Mouse (Mus musculus) brain, embryonic 14.5 days (tissue): Measurements from ENCODE around the gene Dnajc6. TPM values are rescaled to one million over a fixed set of nuclear protein-coding genes. Genes with fewer than 3 reads are reported as not detected.
A peak's percentile ranks its signal among the peaks of the same experiment; 100 is the strongest.

ENCODE experiments used
- DNase-seq: peaks from one replicate; pipeline ENCODE4 v3.0.0-alpha.2; 2011; ENCODE audit warnings: low read depth
- CTCF ChIP-seq: fragments of 200-500 bp; IDR thresholded peaks from 2 replicates; pipeline ENCODE4 v1.5.1; 2012; ENCODE audit warnings: inconsistent platforms, mild to moderate bottlenecking, moderate library complexity, borderline replicate concordance; ENCODE audit not compliant: insufficient read depth, insufficient read length; ENCODE audit errors: extremely low read depth
- POLR2A ChIP-seq: fragments of 200-500 bp; IDR thresholded peaks from 2 replicates; pipeline ENCODE4 v1.6.1; 2012; ENCODE audit warnings: mild to moderate bottlenecking, inconsistent platforms, borderline replicate concordance; ENCODE audit not compliant: poor library complexity, insufficient read depth, insufficient read length, severe bottlenecking; ENCODE audit errors: extremely low read depth
- polyA plus RNA-seq: library from polyadenylated mRNA; depleted of rRNA; stranded (reverse); fragments of >200 nt; gene quantifications from 2 replicates; pipeline ENCODE4 v1.2.3, GENCODE M21; 2012

Gene Dnajc6
- polyA plus RNA-seq, 1 experiment: 56.5 TPM

DNA sequence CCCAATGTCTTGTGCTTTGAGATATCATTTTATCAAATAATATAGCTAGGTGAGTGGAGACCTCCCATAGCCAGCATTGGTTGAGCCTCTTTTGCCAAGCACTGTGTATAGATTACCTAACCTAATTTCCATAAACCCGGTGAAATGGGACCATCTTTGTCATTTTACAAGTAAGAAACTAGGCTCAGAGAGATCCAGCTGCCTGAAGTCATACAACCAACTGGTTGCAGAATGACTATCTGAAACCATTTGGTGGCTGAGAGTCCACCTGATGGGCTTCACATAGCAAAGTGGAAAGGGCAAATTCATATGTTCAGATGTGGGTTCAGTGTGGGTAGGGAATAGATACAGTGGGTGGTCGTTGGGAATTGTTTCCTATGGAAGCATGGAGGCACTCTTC is 154.5 kb downstream of the Dnajc6 start:
- DNase-seq: no peak
- TF ChIP-seq POLR2A (no peak), CTCF (no peak)

DNA sequence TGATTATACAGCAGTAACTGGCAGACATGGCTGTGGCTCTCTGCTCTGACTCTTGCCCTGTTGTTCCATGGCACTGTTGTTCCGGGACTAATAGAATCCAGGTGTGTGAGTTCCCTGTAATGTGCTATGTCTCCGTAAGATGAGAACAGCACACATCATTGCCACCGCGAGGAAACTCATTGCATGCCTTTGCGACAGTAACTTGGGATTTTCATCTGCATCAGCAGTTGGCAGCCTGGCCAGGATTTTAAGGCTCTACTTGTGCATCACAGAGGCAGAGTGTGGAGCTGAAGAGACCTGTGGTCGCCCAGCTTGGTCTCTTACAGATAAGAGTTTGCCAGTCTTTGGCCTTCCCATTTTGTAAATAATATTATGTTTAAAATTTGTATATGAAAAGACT is 157.8 kb downstream of the Dnajc6 start:
- no peak for DNase-seq
- TF ChIP-seq POLR2A: no peak
- TF ChIP-seq CTCF: no peak

DNA sequence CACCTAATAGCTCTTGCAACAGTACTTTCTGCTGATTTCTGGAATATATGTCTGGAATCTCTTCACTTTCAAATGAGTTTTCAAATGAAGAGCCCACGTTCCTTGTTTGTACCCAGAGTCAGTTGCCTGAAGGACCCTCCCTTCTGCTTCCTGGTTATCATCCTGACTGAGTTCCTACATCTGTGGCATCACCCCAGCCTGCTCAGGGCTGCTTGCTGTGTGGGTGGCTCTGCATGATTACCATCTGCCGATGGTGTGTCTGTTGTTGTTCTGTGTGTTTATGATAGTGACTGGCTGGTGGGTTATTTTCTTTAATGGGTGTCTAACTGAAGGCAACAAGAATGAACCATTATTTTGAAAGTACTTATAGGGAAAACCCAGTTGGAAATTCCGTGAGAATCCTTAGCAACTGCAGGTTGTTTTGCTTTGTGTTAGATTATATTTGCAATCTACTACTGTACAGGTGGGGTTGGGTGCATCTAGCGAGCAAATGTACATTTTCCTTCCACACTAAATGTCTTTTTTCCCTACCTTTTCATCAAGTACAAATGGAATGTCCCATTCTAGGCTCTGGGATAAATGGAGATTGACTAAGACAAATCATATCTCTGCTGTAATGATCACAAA is 158.5 kb downstream of the Dnajc6 start:
- no peak for DNase-seq
- TF ChIP-seq CTCF: no peak
- no peak for TF ChIP-seq POLR2A

GRCm38 (mm10) chr4:101655415-101655790 is 159.0 kb downstream of the Dnajc6 start:
- DNase-seq: no peak

GRCm38 (mm10) chr4:101656056-101656455 is 159.6 kb downstream of the Dnajc6 start:
- TF ChIP-seq CTCF (no peak), POLR2A (no peak)
- DNase-seq: no peak

More at GRCm38 (mm10) chr4:101655415-101655790, 159.0 kb downstream of the Dnajc6 start:
- no peak for TF ChIP-seq CTCF

- TF ChIP-seq CTCF: peak; percentile 9; the same call in 1 of the 2 replicates
- no peak for TF ChIP-seq POLR2A
- DNase-seq: peak; percentile 44
These were observed 160.6 kb downstream of the Dnajc6 start for GRCm38 (mm10) chr4:101656956-101657570.

- peak; percentile 58 for DNase-seq
- no peak for TF ChIP-seq POLR2A
- peak; percentile 63; the same call in 1 of the 2 replicates for TF ChIP-seq CTCF
These were observed 167.8 kb downstream of the Dnajc6 start for GRCm38 (mm10) chr4:101664160-101664750.

- TF ChIP-seq CTCF: no peak
- no peak for TF ChIP-seq POLR2A
These were observed 168.3 kb downstream of the Dnajc6 start for GRCm38 (mm10) chr4:101664766-101665165.

DNA sequence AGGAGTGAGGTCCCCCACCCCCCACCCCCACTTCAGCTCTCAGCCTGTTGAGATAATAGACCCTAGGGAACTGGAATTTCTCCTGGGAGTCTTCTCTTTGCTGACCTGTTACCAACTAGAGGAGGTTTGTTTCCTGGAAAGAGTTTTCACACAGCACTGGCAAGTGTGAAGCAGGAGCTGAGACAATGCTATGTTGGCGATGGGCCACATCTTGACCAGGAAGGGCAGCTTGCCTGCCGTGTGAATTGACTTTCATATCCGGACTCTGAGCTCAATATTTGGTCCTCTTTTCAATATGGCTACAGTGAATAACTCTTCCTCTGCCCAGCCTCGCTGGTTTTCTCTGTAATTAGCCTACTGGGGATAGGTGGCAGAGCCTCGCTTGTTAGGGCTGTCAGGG is 172.7 kb downstream of the Dnajc6 start:
- TF ChIP-seq POLR2A: no peak
- peak; percentile 36 for DNase-seq

More at GRCm38 (mm10) chr4:101664766-101665165, 168.3 kb downstream of the Dnajc6 start:
- no peak for DNase-seq

- no peak for DNase-seq
- no peak for TF ChIP-seq CTCF
- no peak for TF ChIP-seq POLR2A
These were observed 173.4 kb downstream of the Dnajc6 start for GRCm38 (mm10) chr4:101669811-101670210.

- TF ChIP-seq POLR2A: no peak
- no peak for TF ChIP-seq CTCF
- no peak for DNase-seq
These were observed 178.3 kb downstream of the Dnajc6 start for GRCm38 (mm10) chr4:101674790-101675189.

- no peak for DNase-seq
- TF ChIP-seq CTCF (no peak), POLR2A (no peak)
These were observed 179.3 kb downstream of the Dnajc6 start for GRCm38 (mm10) chr4:101675726-101676125.
